Mouse (Mus musculus) testis, adult 2 months (tissue): ENCODE results near the gene Tlcd2.

ENCODE experiments used
- CTCF ChIP-seq: fragments of 200-500 bp; IDR thresholded peaks from 2 replicates; pipeline ENCODE4 v1.5.1; 2012; ENCODE audit warnings: low read depth, mild to moderate bottlenecking, inconsistent platforms, low read length, moderate library complexity; ENCODE audit not compliant: control insufficient read depth, insufficient read depth, insufficient replicate concordance
- POLR2A ChIP-seq: fragments of 200-500 bp; IDR thresholded peaks from 2 replicates; pipeline ENCODE4 v1.6.1; 2012; ENCODE audit warnings: low read depth, mild to moderate bottlenecking, inconsistent platforms, low read length, moderate library complexity; ENCODE audit not compliant: control insufficient read depth

DNA sequence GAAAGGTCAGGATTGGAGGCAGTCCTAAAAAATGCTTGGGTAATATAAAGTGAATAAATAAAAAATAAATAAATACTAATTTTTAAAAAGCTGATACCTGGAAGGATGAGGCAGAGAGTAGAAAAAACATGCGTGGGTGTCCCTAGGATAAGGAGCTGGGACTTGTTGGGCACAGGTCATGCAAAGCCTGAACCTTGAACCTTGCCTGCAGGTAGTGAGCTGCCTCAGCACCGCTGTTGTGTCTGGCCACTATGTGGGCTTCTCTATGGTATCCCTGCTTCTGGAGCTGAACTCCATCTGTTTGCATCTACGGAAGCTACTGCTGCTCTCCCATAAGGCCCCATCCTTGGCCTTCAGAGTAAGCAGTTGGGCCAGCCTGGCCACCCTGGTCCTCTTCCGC, 7.7 kb downstream of the Tlcd2 start:
- TF ChIP-seq POLR2A: no peak
- TF ChIP-seq CTCF: no peak
